Mouse (Mus musculus) cerebellum, adult 2 months (tissue): ENCODE data around the gene Amt.
"Not testable (repeated sequence)": the region's sequence is repeated elsewhere in the genome, so short reads cannot be mapped to it uniquely, and the experiment has no call there.

Experiments used
- CTCF ChIP-seq: fragments of 200-500 bp; IDR thresholded peaks from 2 replicates; pipeline ENCODE4 v1.5.1; 2011; ENCODE audit warnings: low read depth, mild to moderate bottlenecking, control low read depth, low read length, moderate library complexity, borderline replicate concordance; ENCODE audit not compliant: insufficient read depth
- POLR2A ChIP-seq: fragments of 200-500 bp; IDR thresholded peaks from 2 replicates; pipeline ENCODE4 v1.6.1; 2011; ENCODE audit warnings: low read length, control low read depth, borderline replicate concordance; ENCODE audit not compliant: insufficient read depth

- TF ChIP-seq CTCF, POLR2A: not testable (repeated sequence)
Measured at GRCm38 (mm10) chr9:108322054-108322453, 25.4 kb downstream of the Amt start.
